Mouse (Mus musculus) megakaryocyte, embryonic 14.5 days (primary cell): ENCODE measurements around the gene Zc3h18. TPM values are rescaled to one million over a fixed set of nuclear protein-coding genes. Genes with fewer than 3 reads are reported as not detected.

Experiments
- H3K27me3 ChIP-seq: replicated peaks from 2 replicates; pipeline ENCODE3; 2012; ENCODE audit warnings: inconsistent platforms
- H3K36me3 ChIP-seq: replicated peaks from 2 replicates; pipeline ENCODE3; 2012; ENCODE audit warnings: low read length, inconsistent platforms, mixed read lengths
- H3K4me1 ChIP-seq: 2 replicates; pipeline ENCODE4 v1.6.1; 2012; ENCODE audit warnings: inconsistent platforms
- H3K4me3 ChIP-seq: replicated peaks from 2 replicates; pipeline ENCODE3; 2012; ENCODE audit warnings: moderate library complexity, mild to moderate bottlenecking, inconsistent platforms
- H3K9me3 ChIP-seq: 2 replicates; pipeline ENCODE4 v1.6.1; 2012; ENCODE audit warnings: inconsistent platforms
- FLI1 ChIP-seq: IDR thresholded peaks from 2 replicates; pipeline ENCODE4 v1.6.1; 2012; ENCODE audit warnings: low read length, inconsistent platforms, mixed read lengths
- GATA1 ChIP-seq: IDR thresholded peaks from 3 replicates; pipeline ENCODE4 v1.6.1; 2012; ENCODE audit warnings: mixed read lengths, low read length, inconsistent platforms, borderline replicate concordance
- polyA plus RNA-seq: library from polyadenylated mRNA; stranded (reverse); fragments of >175 nt; gene quantifications from 2 replicates; pipeline ENCODE4 v1.2.3, GENCODE M21; 2012; ENCODE audit warnings: low replicate concordance; ENCODE audit not compliant: insufficient read depth

Zc3h18 gene
- polyA plus RNA-seq, 1 experiment, result 80.4 TPM

- H3K4me1 ChIP-seq, result peaks cover 94% of the 10 kb centered on the region
Measured at GRCm38 (mm10) chr8:122432443-122433268, 56.2 kb downstream of the Zc3h18 start, which contains the start of gene Cyba. TSS of gene Cyba (minus strand) at chr8:122432930.

GRCm38 (mm10) chr8:122433269-122433905 lies 57.0 kb downstream of the Zc3h18 start:
- Histone ChIP-seq H3K27me3 (no peaks in the 10 kb centered on the region), H3K4me1 (peaks cover 94% of the 10 kb centered on the region), H3K36me3 (peaks cover 91% of the 10 kb centered on the region), H3K9me3 (no peaks in the 10 kb centered on the region), H3K4me3 (peak overlapping the region; percentile 92)
- TF ChIP-seq GATA1 (no peak), FLI1 (no peak)

More at GRCm38 (mm10) chr8:122432443-122433268, 56.2 kb downstream of the Zc3h18 start, which contains the start of gene Cyba:
- Histone ChIP-seq H3K27me3 (no peaks in the 10 kb centered on the region), H3K9me3 (no peaks in the 10 kb centered on the region), H3K4me3 (peak within 1 kb of the TSS; percentile 92), H3K36me3 (peaks cover 91% of the 10 kb centered on the region)
- TF ChIP-seq FLI1 (no peak), GATA1 (no peak)

GRCm38 (mm10) chr8:122435375-122435774 lies 59.0 kb downstream of the Zc3h18 start:
- H3K27me3 ChIP-seq, result no peaks in the 10 kb centered on the region
- TF ChIP-seq GATA1 (no peak), FLI1 (no peak)
- H3K36me3 ChIP-seq, result peaks cover 94% of the 10 kb centered on the region
- peaks cover 94% of the 10 kb centered on the region for H3K4me1 ChIP-seq
- H3K4me3 ChIP-seq, result no peak overlapping the region
- no peaks in the 10 kb centered on the region for H3K9me3 ChIP-seq

GRCm38 (mm10) chr8:122436146-122436545 lies 59.7 kb downstream of the Zc3h18 start:
- Histone ChIP-seq H3K9me3 (no peaks in the 10 kb centered on the region), H3K4me3 (peak overlapping the region; percentile 47), H3K4me1 (peaks cover 94% of the 10 kb centered on the region), H3K36me3 (peaks cover 94% of the 10 kb centered on the region), H3K27me3 (no peaks in the 10 kb centered on the region)
- TF ChIP-seq FLI1 (no peak), GATA1 (no peak)

GRCm38 (mm10) chr8:122436586-122437125 lies 60.2 kb downstream of the Zc3h18 start:
- TF ChIP-seq GATA1, result no peak
- no peak for TF ChIP-seq FLI1
- H3K27me3 ChIP-seq, result no peaks in the 10 kb centered on the region
- H3K36me3 ChIP-seq, result peaks cover 92% of the 10 kb centered on the region
- peaks cover 94% of the 10 kb centered on the region for H3K4me1 ChIP-seq
- H3K4me3 ChIP-seq, result peak overlapping the region; percentile 77
- H3K9me3 ChIP-seq, result no peaks in the 10 kb centered on the region

GRCm38 (mm10) chr8:122437708-122438331 lies 61.4 kb downstream of the Zc3h18 start:
- H3K4me1 ChIP-seq, result peaks cover 94% of the 10 kb centered on the region
- H3K4me3 ChIP-seq, result peak overlapping the region; percentile 84
- peaks cover 88% of the 10 kb centered on the region for H3K36me3 ChIP-seq
- no peak for TF ChIP-seq GATA1
- H3K9me3 ChIP-seq, result no peaks in the 10 kb centered on the region
- H3K27me3 ChIP-seq, result no peaks in the 10 kb centered on the region

GRCm38 (mm10) chr8:122439336-122439735 lies 62.9 kb downstream of the Zc3h18 start:
- Histone ChIP-seq H3K9me3 (no peaks in the 10 kb centered on the region), H3K27me3 (no peaks in the 10 kb centered on the region), H3K4me3 (peak overlapping the region; percentile 64), H3K36me3 (peaks cover 73% of the 10 kb centered on the region), H3K4me1 (peaks cover 81% of the 10 kb centered on the region)
- TF ChIP-seq GATA1, result no peak
- no peak for TF ChIP-seq FLI1

GRCm38 (mm10) chr8:122441326-122441725 lies 64.9 kb downstream of the Zc3h18 start:
- TF ChIP-seq GATA1 (no peak), FLI1 (no peak)
- peaks cover under 1% of the 10 kb centered on the region for H3K27me3 ChIP-seq

GRCm38 (mm10) chr8:122442356-122442755 lies 65.9 kb downstream of the Zc3h18 start:
- Histone ChIP-seq H3K27me3 (peaks cover 10% of the 10 kb centered on the region), H3K36me3 (peaks cover 47% of the 10 kb centered on the region), H3K4me3 (peak overlapping the region; percentile 96), H3K9me3 (no peaks in the 10 kb centered on the region), H3K4me1 (peaks cover 81% of the 10 kb centered on the region)
- TF ChIP-seq FLI1 (no peak), GATA1 (no peak)

More at GRCm38 (mm10) chr8:122441326-122441725, 64.9 kb downstream of the Zc3h18 start:
- peaks cover 85% of the 10 kb centered on the region for H3K4me1 ChIP-seq
- H3K36me3 ChIP-seq, result peaks cover 57% of the 10 kb centered on the region
- H3K4me3 ChIP-seq, result peak overlapping the region; percentile 78
- no peaks in the 10 kb centered on the region for H3K9me3 ChIP-seq
